Mouse (Mus musculus) embryonic fibroblast, embryonic 13.5 days (primary cell): ENCODE measurements around the gene Speg.

Experiments used
- CTCF ChIP-seq: IDR thresholded peaks from 2 replicates; pipeline ENCODE4 v1.5.1; 2011; ENCODE audit warnings: mild to moderate bottlenecking, control low read depth, low read length, moderate library complexity, borderline replicate concordance; ENCODE audit not compliant: insufficient read depth
- POLR2A ChIP-seq: IDR thresholded peaks from 2 replicates; pipeline ENCODE4 v1.6.1; 2011; ENCODE audit warnings: low read depth, mild to moderate bottlenecking, control low read depth, low read length, moderate library complexity

- TF ChIP-seq POLR2A (no peak), CTCF (no peak)
Observed at GRCm38 (mm10) chr1:75365510-75366137, 9.5 kb upstream of the Speg start.
